Mouse (Mus musculus) heart, embryonic 13.5 days (tissue): ENCODE results near the gene Rad51. TPM values are rescaled to one million over a fixed set of nuclear protein-coding genes. Genes with fewer than 3 reads are reported as not detected.
A peak's percentile ranks its signal among the peaks of the same experiment; 100 is the strongest.

Source experiments
- ATAC-seq: fragments of 200-750 bp; cut with Nextera tagmentation; 2 replicates; pipeline ENCODE4 v1.8.0; 2017; ENCODE audit warnings: moderate TSS enrichment; ENCODE audit not compliant: insufficient number of reproducible peaks, low FRiP score, low TSS enrichment; ENCODE audit errors: extremely low read depth
- H3K27ac ChIP-seq: fragments of 300-500 bp; sonication (generic); replicated peaks from 2 replicates; pipeline ENCODE4 v1.5.1; 2015; ENCODE audit warnings: moderate library complexity, mild to moderate bottlenecking, inconsistent platforms
- H3K27me3 ChIP-seq: fragments of 300-500 bp; sonication (generic); replicated peaks from 2 replicates; pipeline ENCODE4 v1.6.1; 2015; ENCODE audit warnings: mild to moderate bottlenecking, inconsistent platforms
- H3K36me3 ChIP-seq: fragments of 300-500 bp; sonication (generic); 2 replicates; pipeline ENCODE4 v1.6.1; 2015; ENCODE audit warnings: mild to moderate bottlenecking, inconsistent platforms
- H3K4me1 ChIP-seq: fragments of 300-500 bp; sonication (generic); 2 replicates; pipeline ENCODE4 v1.6.1; 2015; ENCODE audit warnings: inconsistent platforms
- H3K4me2 ChIP-seq: fragments of 300-500 bp; sonication (generic); 2 replicates; pipeline ENCODE4 v1.6.1; 2015; ENCODE audit warnings: inconsistent platforms, mild to moderate bottlenecking, moderate library complexity
- H3K4me3 ChIP-seq: fragments of 300-500 bp; sonication (generic); 2 replicates; pipeline ENCODE4 v1.5.1; 2015; ENCODE audit warnings: moderate library complexity, mild to moderate bottlenecking, inconsistent platforms
- H3K9ac ChIP-seq: fragments of 300-500 bp; sonication (generic); 2 replicates; pipeline ENCODE4 v1.6.1; 2015; ENCODE audit warnings: inconsistent platforms, mild to moderate bottlenecking, moderate library complexity
- H3K9me3 ChIP-seq: fragments of 300-500 bp; sonication (generic); 2 replicates; pipeline ENCODE4 v1.6.1; 2016; ENCODE audit warnings: inconsistent platforms
- WGBS: fragments of 180-500 bp; shearing (Covaris S2); methylation state at CpG from one replicate; pipeline ENCODE4 v1.1.7; 2015; ENCODE audit warnings: mixed read lengths; 5-methylcytosine and 5-hydroxymethylcytosine counted together
- polyA plus RNA-seq: library from polyadenylated mRNA; unstranded; fragments of >200 nt; fragmentation: Nextera tagmentation; extraction: Ambion mirVana; gene quantifications from 2 replicates; pipeline ENCODE4 v1.2.1, GENCODE M21; 2015

Gene Rad51
- 30.7 and 31.1 TPM in 2 replicates for polyA plus RNA-seq

GRCm38 (mm10) chr2:119112438-119113112, at the start of gene Rad51:
Rad51 (plus strand) TSS chr2:119112793.
- peaks cover 17% of the 10 kb centered on the region for H3K4me1 ChIP-seq
- H3K27me3 ChIP-seq, result no peaks in the 10 kb centered on the region
- peak within 1 kb of the TSS; percentile 98 for H3K4me2 ChIP-seq
- peaks cover 30% of the 10 kb centered on the region for H3K36me3 ChIP-seq
- no peaks in the 10 kb centered on the region for H3K9me3 ChIP-seq
- peak; percentile 78 for ATAC-seq
- H3K9ac ChIP-seq, result peak within 1 kb of the TSS; percentile 86
- WGBS, result under 1% methylated on average over 51 of the region's 51 CpGs
- H3K4me3 ChIP-seq, result peak within 1 kb of the TSS; percentile 83
- H3K27ac ChIP-seq, result peak within 1 kb of the TSS; percentile 93

GRCm38 (mm10) chr2:119072397-119072796, 40.2 kb upstream of the Rad51 start:
- Histone ChIP-seq H3K9me3 (no peaks in the 10 kb centered on the region), H3K27me3 (no peaks in the 10 kb centered on the region), H3K27ac (no peak overlapping the region), H3K4me2 (no peak overlapping the region), H3K9ac (no peak overlapping the region), H3K4me3 (no peak overlapping the region), H3K36me3 (peaks cover 72% of the 10 kb centered on the region), H3K4me1 (no peaks in the 10 kb centered on the region)
- no peak for ATAC-seq
- WGBS, result 86% methylated on average over 4 of the region's 4 CpGs

- Histone ChIP-seq H3K36me3 (peaks cover 68% of the 10 kb centered on the region), H3K9me3 (no peaks in the 10 kb centered on the region), H3K27ac (no peak overlapping the region), H3K4me1 (no peaks in the 10 kb centered on the region), H3K9ac (no peak overlapping the region), H3K4me2 (no peak overlapping the region), H3K4me3 (no peak overlapping the region), H3K27me3 (no peaks in the 10 kb centered on the region)
- no peak for ATAC-seq
- WGBS, result 92% methylated on average over 2 of the region's 2 CpGs
These were observed 26.4 kb upstream of the Rad51 start for GRCm38 (mm10) chr2:119086156-119086555.

- H3K4me1 ChIP-seq, result no peaks in the 10 kb centered on the region
- peaks cover 68% of the 10 kb centered on the region for H3K36me3 ChIP-seq
- ATAC-seq, result no peak
- no peak overlapping the region for H3K9ac ChIP-seq
- H3K9me3 ChIP-seq, result no peaks in the 10 kb centered on the region
- H3K4me2 ChIP-seq, result no peak overlapping the region
- no peaks in the 10 kb centered on the region for H3K27me3 ChIP-seq
- H3K27ac ChIP-seq, result no peak overlapping the region
- no peak overlapping the region for H3K4me3 ChIP-seq
These were observed 11.0 kb upstream of the Rad51 start for GRCm38 (mm10) chr2:119101552-119101951.

- Histone ChIP-seq H3K27me3 (no peaks in the 10 kb centered on the region), H3K9me3 (no peaks in the 10 kb centered on the region), H3K4me1 (0 out of 2 replicates have a peak, but pooled peaks cover under 1% of the 10 kb centered on the region), H3K4me3 (no peak overlapping the region), H3K9ac (no peak overlapping the region), H3K36me3 (peaks cover 58% of the 10 kb centered on the region), H3K4me2 (no peak overlapping the region), H3K27ac (no peak overlapping the region)
- no peak for ATAC-seq
- WGBS, result 77% methylated on average over 5 of the region's 5 CpGs
These were observed 6.0 kb upstream of the Rad51 start for GRCm38 (mm10) chr2:119106583-119106982.

- H3K36me3 ChIP-seq, result peaks cover 38% of the 10 kb centered on the region
These were observed 4.0 kb upstream of the Rad51 start for GRCm38 (mm10) chr2:119108554-119108953.

GRCm38 (mm10) chr2:119111060-119111459, 1.5 kb upstream of the Rad51 start:
- ATAC-seq, result no peak
- Histone ChIP-seq H3K4me1 (peaks cover 17% of the 10 kb centered on the region), H3K36me3 (peaks cover 30% of the 10 kb centered on the region), H3K9ac (no peak overlapping the region), H3K27me3 (no peaks in the 10 kb centered on the region), H3K27ac (no peak overlapping the region), H3K4me2 (no peak overlapping the region), H3K4me3 (no peak overlapping the region), H3K9me3 (no peaks in the 10 kb centered on the region)
- 89% methylated on average over 3 of the region's 3 CpGs for WGBS

More at GRCm38 (mm10) chr2:119108554-119108953, 4.0 kb upstream of the Rad51 start:
- Histone ChIP-seq H3K9me3 (no peaks in the 10 kb centered on the region), H3K4me3 (no peak overlapping the region), H3K9ac (no peak overlapping the region), H3K4me1 (peaks cover 9% of the 10 kb centered on the region), H3K4me2 (no peak overlapping the region), H3K27me3 (no peaks in the 10 kb centered on the region), H3K27ac (no peak overlapping the region)
- ATAC-seq, result no peak
- 38% methylated on average over 4 of the region's 4 CpGs for WGBS

- Histone ChIP-seq H3K9me3 (no peaks in the 10 kb centered on the region), H3K4me3 (peak overlapping the region; percentile 83), H3K27ac (peak overlapping the region; percentile 93), H3K36me3 (peaks cover 30% of the 10 kb centered on the region), H3K4me2 (peak overlapping the region; percentile 98), H3K9ac (peak overlapping the region; percentile 86), H3K27me3 (no peaks in the 10 kb centered on the region), H3K4me1 (peaks cover 17% of the 10 kb centered on the region)
- 11% methylated on average over 20 of the region's 20 CpGs for WGBS
- ATAC-seq, result no peak
These were observed 730 bp downstream of the Rad51 start for GRCm38 (mm10) chr2:119113121-119113925.

- WGBS, result 27% methylated on average over 5 of the region's 5 CpGs
- no peak overlapping the region for H3K9ac ChIP-seq
- peaks cover 5% of the 10 kb centered on the region; the same call in 1 of the 2 replicates for H3K4me1 ChIP-seq
- no peaks in the 10 kb centered on the region for H3K9me3 ChIP-seq
- ATAC-seq, result no peak
- no peak overlapping the region for H3K27ac ChIP-seq
- H3K36me3 ChIP-seq, result peaks cover 96% of the 10 kb centered on the region
- no peaks in the 10 kb centered on the region for H3K27me3 ChIP-seq
- H3K4me3 ChIP-seq, result no peak overlapping the region
- no peak overlapping the region for H3K4me2 ChIP-seq
These were observed 23.8 kb downstream of the Rad51 start for GRCm38 (mm10) chr2:119136346-119136898.

GRCm38 (mm10) chr2:119145199-119145598, 32.6 kb downstream of the Rad51 start:
- H3K36me3 ChIP-seq, result peaks cover 98% of the 10 kb centered on the region
- H3K9ac ChIP-seq, result no peak overlapping the region
- H3K9me3 ChIP-seq, result peaks cover 3% of the 10 kb centered on the region; the same call in 1 of the 2 replicates
- WGBS, result 87% methylated on average over 2 of the region's 2 CpGs
- no peaks in the 10 kb centered on the region for H3K4me1 ChIP-seq
- ATAC-seq, result no peak
- H3K4me2 ChIP-seq, result no peak overlapping the region
- no peak overlapping the region for H3K27ac ChIP-seq
- H3K4me3 ChIP-seq, result no peak overlapping the region
- no peaks in the 10 kb centered on the region for H3K27me3 ChIP-seq

GRCm38 (mm10) chr2:119146435-119146834, 33.8 kb downstream of the Rad51 start:
- peaks cover 98% of the 10 kb centered on the region for H3K36me3 ChIP-seq
- WGBS, result 83% methylated on average over 6 of the region's 6 CpGs

More at GRCm38 (mm10) chr2:119146435-119146834, 33.8 kb downstream of the Rad51 start:
- Histone ChIP-seq H3K9ac (no peak overlapping the region), H3K4me2 (no peak overlapping the region), H3K4me1 (no peaks in the 10 kb centered on the region), H3K9me3 (peaks cover 3% of the 10 kb centered on the region; the same call in 1 of the 2 replicates), H3K27me3 (no peaks in the 10 kb centered on the region), H3K4me3 (no peak overlapping the region), H3K27ac (no peak overlapping the region)
- no peak for ATAC-seq
